Mouse (Mus musculus) erythroblast, embryonic 14.5 days (primary cell): ENCODE results near the gene Nuak2.

Experiments
- GATA1 ChIP-seq: IDR thresholded peaks from 2 replicates; pipeline ENCODE4 v1.6.1; 2012; ENCODE audit warnings: low read length, inconsistent platforms, mixed read lengths
- TAL1 ChIP-seq: IDR thresholded peaks from 3 replicates; pipeline ENCODE4 v1.6.1; 2012; ENCODE audit warnings: low read length, inconsistent platforms, mixed read lengths

- TF ChIP-seq TAL1 (no peak), GATA1 (no peak)
These were observed 50.3 kb downstream of the Nuak2 start for GRCm38 (mm10) chr1:132366235-132366634.
